Mouse (Mus musculus) ovary, postnatal 36 days (tissue): ENCODE data around the gene Gm45208.
"Not testable (repeated sequence)": the region's sequence is repeated elsewhere in the genome, so short reads cannot be mapped to it uniquely, and the experiment has no call there.

Experiments
- DNase-seq: peaks from one replicate; pipeline ENCODE4 v3.0.0; 2022; ENCODE audit warnings: low spot score, mixed read lengths

The Gm45208 gene

DNA sequence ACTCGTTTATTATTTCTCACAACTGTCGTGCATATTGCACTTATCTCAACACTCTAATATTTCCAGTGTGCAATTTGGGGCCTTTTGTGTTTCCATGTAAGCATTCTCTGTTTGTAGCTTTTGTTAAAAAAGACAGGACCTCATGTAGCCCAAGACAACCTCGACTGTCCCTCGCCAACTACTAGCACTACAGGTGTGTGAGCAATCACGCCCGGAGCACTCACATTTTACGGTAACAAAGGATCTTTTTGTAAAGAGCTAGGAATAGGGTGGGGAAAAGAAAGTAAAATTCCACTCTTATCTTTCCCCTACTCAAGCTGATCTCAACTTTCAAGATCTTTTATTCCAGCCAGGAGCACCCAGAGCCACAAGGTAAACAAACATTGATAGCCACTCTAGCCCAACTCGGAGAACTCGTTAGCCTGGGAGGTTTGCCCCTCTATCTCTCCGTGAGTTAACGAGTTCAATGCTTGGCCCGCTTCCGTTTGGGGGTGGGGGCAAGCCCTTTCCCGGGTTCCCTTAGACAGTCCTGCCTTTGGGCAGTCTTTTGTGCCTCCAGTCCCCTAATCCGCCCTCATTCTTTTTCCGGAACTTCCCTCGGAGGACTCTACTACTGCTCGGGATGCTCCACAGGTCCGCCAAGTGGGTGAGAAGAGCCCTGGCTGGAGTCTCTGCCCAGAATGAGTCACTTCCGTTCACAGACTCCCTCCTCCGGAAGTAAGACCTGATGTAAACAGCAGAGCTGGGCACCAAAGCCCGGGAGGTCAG, at the start of gene Gm45208:
Gene Gm45208, plus strand, starts transcription at position 732 of the 768 bp plus-strand sequence.
- peak; percentile 57 for DNase-seq

DNA sequence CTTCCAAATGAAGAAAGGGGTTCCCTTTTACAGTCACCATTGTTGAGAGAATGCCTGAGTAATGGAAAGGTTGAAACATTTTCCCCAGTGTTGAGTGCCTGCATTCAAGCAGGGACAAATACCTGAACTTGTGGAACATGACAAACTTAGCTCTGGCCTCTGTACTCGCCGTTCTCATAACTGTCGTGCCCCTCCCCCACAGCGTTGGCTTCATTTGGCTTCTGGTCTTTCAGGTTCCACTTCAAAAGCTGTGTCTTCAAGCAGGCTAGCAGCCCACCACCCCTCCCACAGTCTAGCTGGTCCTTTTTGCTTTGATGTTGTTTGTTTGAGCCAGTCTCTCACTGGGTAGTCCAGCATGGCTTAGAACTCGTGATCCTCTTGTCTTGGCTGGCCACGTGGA, 49.3 kb upstream of the Gm45208 start:
- DNase-seq = no peak

DNA sequence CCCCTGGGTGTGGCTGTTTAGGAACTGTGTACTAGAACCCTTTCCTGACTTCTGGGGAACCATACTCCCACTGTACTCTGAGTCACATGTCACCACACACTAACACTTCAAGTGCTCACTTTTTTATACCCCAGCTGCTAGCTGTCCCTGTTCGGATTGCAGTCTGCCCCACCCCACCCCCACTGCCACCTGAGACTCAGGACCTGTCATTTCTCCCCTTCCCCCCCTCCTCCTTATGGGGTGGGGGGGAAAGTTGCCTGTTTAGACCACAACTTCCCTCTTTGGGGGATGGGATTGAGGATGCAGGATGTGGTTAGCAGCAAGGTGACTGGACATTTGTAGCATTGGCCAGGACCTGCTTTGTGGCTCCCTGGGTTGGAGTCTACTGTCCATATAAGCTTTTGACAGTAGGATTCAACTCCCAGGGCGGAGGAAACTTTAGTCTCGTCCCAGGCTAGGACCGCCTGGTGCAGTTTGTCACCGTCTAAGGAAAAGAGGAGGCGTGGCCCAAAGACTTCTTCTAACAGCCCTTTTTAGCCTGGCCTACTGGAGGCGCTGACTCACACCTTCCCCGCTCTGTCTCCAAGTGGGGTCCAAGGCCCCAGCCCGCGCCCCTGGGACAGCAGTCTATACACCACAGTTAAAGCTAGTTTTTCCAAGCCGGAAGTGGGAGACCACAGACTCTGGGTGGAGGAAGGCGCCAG, 48.3 kb upstream of the Gm45208 start:
- no peak for DNase-seq

GRCm38 (mm10) chrX:7674284-7675000, 47.6 kb upstream of the Gm45208 start:
- DNase-seq = peak; percentile 23

DNA sequence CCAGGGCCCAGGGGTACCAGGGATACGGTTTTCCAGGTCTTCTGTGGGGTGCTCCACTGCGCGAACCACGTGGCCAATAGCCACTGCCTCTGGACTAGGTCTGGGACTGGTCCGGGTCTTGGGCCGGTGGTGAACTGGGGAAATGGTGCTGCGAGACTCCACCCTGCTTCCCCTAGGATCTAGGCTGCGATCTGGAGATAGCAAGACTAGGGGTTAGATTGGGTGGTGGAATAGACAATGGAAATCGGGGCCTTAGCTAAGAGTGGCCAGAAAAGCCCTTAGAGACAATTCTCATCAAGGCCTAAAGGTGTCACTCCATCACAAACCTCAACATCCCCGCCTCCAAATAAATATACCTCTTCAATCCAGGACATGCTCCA, 47.1 kb upstream of the Gm45208 start:
- no peak for DNase-seq

GRCm38 (mm10) chrX:7678986-7679385, 43.1 kb upstream of the Gm45208 start:
- no peak for DNase-seq

GRCm38 (mm10) chrX:7679405-7680056, 42.5 kb upstream of the Gm45208 start:
- DNase-seq = peak; percentile 89

DNA sequence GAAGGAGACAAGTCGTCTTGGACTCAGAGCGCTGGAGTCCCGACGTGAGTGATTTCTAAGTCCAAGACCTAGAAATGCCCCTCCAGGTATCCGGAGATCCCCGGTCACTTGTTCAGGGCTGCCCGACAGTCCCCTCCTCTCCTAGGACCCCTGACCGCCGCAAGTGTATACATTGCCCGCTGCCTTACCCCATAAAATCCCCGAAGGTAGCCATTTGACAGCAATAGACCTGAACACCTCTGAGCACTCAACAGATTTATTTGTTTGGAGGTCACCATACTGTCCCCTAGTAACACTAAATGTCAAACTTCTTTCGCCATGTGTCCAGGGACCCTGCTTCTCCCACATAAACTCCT, 42.0 kb upstream of the Gm45208 start:
- no peak for DNase-seq

GRCm38 (mm10) chrX:7680864-7681263, 41.2 kb upstream of the Gm45208 start, which contains the start of gene Magix:
Gene Magix, minus strand, starts transcription at chrX:7681251.
- DNase-seq = no peak

GRCm38 (mm10) chrX:7688321-7688720, 33.7 kb upstream of the Gm45208 start:
- DNase-seq = no peak

- DNase-seq = no peak
Measured at GRCm38 (mm10) chrX:7690486-7690885, 31.6 kb upstream of the Gm45208 start.

- no peak for DNase-seq
Measured at GRCm38 (mm10) chrX:7692862-7693261, 29.2 kb upstream of the Gm45208 start.

- DNase-seq = no peak
Measured at GRCm38 (mm10) chrX:7696520-7696919, 25.5 kb upstream of the Gm45208 start.

GRCm38 (mm10) chrX:7696954-7697381, 25.1 kb upstream of the Gm45208 start, which contains the start of gene Gpkow:
Gene Gpkow, plus strand, starts transcription at chrX:7697131.
- peak; percentile 69 for DNase-seq

DNA sequence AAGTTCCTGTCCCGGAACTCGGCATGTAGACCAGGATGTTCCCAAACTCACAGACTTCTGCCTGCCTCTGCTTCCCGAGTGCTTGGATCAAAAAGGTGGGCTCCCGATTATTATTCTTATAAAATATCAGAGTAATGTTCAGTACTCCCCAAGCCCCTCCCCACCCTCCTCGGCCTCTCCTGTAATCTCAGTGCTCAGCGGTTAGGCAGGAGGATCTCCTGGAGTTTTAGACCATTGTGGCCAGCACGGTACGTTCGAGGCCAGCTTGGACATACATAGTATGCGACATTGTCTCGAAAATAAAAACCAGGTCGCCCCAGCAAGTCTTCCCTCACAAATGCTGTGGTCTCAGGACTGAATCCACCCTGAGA, 8.3 kb upstream of the Gm45208 start:
- DNase-seq = not testable (repeated sequence)

DNA sequence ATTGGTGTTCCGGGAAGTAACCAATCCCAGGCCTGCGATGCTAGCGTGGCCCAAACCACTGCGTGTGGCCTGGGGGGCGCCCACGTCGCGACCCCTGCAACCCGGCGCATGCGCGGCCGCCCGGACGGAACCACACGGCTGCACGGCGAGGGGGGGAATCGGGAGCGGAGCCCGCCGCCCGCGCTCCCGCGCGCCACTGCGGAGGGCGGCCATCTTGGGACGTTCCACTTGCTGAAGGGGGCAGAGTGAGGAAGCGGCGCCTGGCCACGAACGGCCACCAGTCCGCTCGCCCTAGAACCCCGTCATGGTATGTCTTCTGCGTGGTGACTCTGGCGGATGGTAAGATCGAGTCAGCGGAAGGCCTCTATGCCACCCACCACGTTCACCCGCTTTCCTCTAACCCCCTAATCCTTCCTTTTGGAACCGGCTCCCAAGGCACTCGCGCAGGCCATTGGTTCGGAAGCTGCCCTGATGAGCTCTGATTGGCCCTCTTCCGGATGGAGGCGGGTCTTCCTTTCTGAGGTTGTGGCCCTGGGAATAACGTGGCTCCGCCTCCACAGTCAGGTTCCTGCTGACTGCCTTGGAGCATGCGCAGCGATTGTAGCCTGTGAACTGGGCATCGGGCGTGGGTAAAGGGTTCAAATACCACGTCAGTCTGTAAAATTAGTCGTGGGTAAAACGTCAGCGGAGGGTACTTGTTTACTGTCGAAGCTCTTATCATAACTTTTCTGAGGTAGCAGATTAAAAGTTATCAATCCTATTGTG, 7.7 kb upstream of the Gm45208 start, which contains the start of gene Wdr45:
Gene Wdr45, plus strand, starts transcription at position 199 of the 765 bp plus-strand sequence.
- DNase-seq = peak; percentile 87

- DNase-seq = not testable (repeated sequence)
Measured at GRCm38 (mm10) chrX:7716058-7716457, 6.0 kb upstream of the Gm45208 start.

GRCm38 (mm10) chrX:7722282-7722611, 202 bp downstream of the Gm45208 start:
- DNase-seq = no peak

GRCm38 (mm10) chrX:7722691-7723090, 646 bp downstream of the Gm45208 start:
- DNase-seq = no peak

- DNase-seq = no peak
Measured at GRCm38 (mm10) chrX:7724135-7724534, 2.1 kb downstream of the Gm45208 start.

DNA sequence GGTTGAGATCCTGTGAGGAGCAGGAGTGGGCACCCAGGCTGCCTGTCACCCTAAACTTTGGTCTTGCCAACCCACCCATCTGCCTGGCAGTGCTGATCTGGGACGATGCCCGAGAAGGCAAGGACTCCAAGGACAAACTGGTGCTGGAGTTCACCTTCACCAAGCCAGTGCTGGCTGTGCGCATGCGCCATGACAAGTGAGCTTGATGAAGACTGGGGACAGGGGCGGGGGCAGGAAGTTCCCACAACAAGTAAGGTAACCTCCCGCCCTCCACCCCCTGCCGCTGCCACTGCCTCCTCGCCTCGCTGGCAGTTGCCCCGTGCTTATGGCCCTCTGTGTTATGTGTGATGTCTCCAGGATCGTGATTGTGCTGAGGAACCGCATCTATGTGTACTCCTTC, 3.8 kb downstream of the Gm45208 start:
- no peak for DNase-seq
